Mouse (Mus musculus): Measurements from ENCODE around the gene Gm8257.
"Not testable (repeated sequence)": the region's sequence is repeated elsewhere in the genome, so short reads cannot be mapped to it uniquely, and the experiment has no call there.

Gene Gm8257

DNA sequence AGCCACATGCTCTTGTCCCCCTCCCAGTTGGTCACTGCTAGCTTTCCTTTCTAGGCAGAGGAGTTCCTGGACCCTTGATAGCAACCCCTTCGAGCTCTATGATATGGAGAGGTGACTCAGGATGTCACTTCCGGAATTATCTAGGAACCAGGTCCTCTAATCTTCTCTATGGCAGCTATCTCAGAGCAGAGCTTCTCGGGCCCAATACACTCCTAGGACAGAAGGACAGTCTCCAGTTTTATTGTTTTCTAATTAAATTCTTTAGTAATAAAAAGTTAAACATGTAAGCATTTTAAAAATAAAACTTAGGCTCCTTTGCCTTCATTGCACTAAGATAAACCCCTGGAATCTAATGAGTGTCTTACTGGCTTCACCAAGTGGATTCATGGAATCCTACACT is at the start of gene Gm8257:
Gene Gm8257, minus strand, starts transcription at position 101 of the 400 bp plus-strand sequence.
- not testable (repeated sequence) for DNase-seq (ENCODE audit: low spot score in 2 of 2)

DNA sequence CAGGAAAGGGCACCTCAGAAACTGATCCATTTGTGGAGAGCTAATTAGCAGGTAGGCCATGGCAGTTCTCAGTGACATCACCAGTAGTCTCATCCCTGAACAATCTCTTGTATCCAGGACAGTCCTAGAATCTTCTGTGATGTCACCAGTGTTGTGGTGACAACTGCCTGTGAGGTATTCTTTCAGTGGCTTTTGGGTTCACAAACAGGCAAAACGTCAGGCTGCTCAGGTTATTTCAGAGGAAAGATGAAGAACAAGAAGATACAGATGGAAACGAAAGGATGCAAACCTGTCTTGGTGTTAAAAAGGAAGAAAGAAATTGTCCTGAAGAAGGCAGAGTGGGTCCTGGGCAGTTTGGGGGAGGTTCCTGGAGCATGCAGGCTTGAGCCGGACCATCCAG is 44.0 kb upstream of the Gm8257 start, which contains the start of gene Gm8267:
Gene Gm8267, minus strand, starts transcription at position 101 of the 400 bp plus-strand sequence.
- DNase-seq (ENCODE audit: low spot score in 2 of 2) = no peak

DNA sequence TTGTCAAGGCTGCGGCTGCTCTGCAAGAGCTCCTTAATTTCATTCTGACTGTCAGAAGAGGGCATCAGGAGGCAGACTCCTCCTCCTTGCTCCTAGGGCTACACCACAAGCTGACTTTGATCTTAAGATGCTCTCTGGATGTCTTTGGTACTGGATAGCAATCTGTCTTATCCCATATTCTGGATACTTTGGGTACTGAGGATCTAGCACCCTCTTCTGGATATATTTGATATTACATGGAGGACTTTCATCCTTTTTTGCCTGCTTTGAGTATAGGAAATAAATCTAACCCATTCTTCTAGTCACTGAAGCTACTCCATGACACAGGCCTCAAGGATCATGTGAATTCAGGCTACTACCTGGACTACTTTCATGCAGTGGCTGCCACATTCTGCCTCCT is 36.5 kb upstream of the Gm8257 start:
- not testable (repeated sequence) for DNase-seq (ENCODE audit: low spot score in 2 of 2)

DNA sequence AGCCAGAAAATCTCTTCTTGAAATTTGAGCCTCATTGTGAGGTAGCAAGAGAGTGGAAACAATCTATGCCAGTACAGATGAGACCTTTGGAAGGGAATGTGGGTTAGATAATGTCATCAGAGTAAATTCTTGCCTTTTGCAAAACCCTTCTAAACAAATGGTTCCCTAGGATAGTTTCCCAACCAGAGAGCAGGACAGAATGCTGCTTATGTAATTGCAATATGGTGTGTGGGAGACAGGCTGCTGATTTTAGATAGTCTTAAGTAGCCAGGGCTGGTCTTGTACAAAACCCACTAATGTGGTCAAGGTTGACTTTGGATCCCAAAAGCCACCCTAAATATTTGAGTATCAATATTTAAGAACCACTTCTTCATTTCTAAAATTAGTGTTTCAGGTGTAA is 24.5 kb upstream of the Gm8257 start:
- not testable (repeated sequence) for DNase-seq (ENCODE audit: low spot score in 2 of 2)

DNA sequence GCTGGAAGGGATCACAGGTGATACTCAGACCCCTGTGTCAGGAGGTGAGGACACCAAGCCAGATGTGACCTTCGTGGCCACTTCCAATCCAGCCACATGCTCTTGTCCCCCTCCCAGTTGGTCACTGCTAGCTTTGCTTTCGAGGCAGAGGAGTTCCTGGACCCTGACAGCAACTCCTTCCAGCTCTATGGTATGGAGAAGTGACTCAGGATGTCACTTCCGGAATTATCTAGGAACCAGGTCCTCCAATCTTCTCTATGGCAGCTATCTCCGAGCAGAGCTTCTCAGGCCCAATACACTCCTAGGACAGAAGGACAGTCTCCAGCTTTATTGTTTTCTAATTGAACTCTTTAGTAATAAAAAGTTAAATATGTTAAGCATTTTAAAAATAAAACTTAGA is 78.5 kb downstream of the Gm8257 start, which contains the start of gene Gm5624:
Gene Gm5624, minus strand, starts transcription at position 202 of the 400 bp plus-strand sequence.
- not testable (repeated sequence) for DNase-seq (ENCODE audit: low spot score in 2 of 2)
